Mouse (Mus musculus) CD4-positive helper T cell, adult 2 months (primary cell): ENCODE measurements at regions not wholly inside any gene's neighbourhood (a gene's known extent, or its start where the extent isn't known, plus 50 kb on each side); places are given as distances from the start of the nearest gene placed in this dataset.
A peak's percentile ranks its signal among the peaks of the same experiment; 100 is the strongest.

Experiments used
- DNase-seq: peaks from one replicate; pipeline ENCODE4 v3.0.0-alpha.2; 2012; ENCODE audit warnings: low read depth, missing footprints, low spot score

GRCm38 (mm10) chr8:75353786-75354185 lies 52.6 kb downstream of the Gm10358 start:
- DNase-seq: no peak

GRCm38 (mm10) chr8:75350141-75350540 lies 56.2 kb downstream of the Gm10358 start:
- no peak for DNase-seq

- no peak for DNase-seq
These were observed 58.3 kb downstream of the Gm10358 start for GRCm38 (mm10) chr8:75348047-75348446.

- DNase-seq: no peak
These were observed 85.8 kb downstream of the Gm10358 start for GRCm38 (mm10) chr8:75320614-75321013.

GRCm38 (mm10) chr8:75318526-75318925 lies 87.9 kb downstream of the Gm10358 start:
- DNase-seq: no peak

- peak; percentile 6 for DNase-seq
These were observed 90.5 kb downstream of the Gm10358 start for GRCm38 (mm10) chr8:75315886-75316285.

- DNase-seq: no peak
These were observed 95.7 kb downstream of the Rasd2 start for GRCm38 (mm10) chr8:75309463-75309862.

- no peak for DNase-seq
These were observed 78.2 kb downstream of the Rasd2 start for GRCm38 (mm10) chr8:75291921-75292320.

- no peak for DNase-seq
These were observed 76.2 kb downstream of the Rasd2 start for GRCm38 (mm10) chr8:75289933-75290332.
